Mouse (Mus musculus): ENCODE results near the gene Prom2. TPM values are rescaled to one million over a fixed set of nuclear protein-coding genes. Genes with fewer than 3 reads are reported as not detected.

The Prom2 gene
- polyA plus RNA-seq (2012; rRNA removed), result 0.17 and 0.21 TPM in 2 replicates

DNA sequence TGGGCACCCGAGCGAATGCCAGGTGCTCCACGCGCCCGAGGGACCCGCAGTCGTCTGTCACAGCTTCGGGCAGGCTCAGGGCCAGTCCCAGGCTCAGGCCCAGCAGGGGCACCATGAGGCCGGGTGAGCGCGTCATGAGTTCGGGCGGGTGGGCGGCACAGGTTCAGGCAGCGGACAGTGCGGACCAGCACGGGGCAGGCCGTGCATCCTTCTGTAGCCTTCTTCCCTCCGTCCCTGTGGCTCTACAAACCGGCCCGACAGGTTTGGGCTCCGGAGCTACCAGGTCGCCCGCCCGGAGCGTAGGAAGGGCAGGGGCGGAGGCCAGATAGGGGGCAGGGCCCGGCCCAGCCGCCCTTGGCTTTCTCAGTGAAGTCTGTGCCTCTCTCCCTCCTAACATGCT is at the start of gene Prom2:
Gene Prom2, minus strand, starts transcription at position 283 of the 400 bp plus-strand sequence.
- no peak within 1 kb of the TSS for H3K27ac ChIP-seq (ENCODE audit: insufficient read depth, low read length)

DNA sequence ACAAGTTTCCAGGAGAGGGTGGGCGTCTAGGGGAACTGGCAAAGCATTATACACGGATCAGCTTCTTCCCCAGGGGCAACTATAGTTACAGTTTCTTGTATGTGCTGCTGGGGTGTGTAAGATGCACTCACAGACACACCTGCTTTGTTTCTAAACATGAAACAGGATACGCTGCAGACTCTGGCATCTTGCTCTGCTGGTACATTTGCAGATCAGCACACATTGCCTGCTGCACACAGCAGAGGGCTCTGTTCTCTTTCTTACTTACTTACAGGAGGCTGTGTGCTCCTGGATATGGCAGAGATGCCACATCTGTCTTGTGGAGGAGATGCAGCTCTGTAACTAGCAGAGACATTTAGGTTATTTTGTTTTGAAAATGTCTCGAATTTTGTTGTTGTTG is 49.6 kb upstream of the Prom2 start:
- TF ChIP-seq CTCF (IDR thresholded peaks at IDR 0.05; ENCODE audit: extremely low read depth, insufficient read depth, low read length) (peak; percentile 22; the same call in 1 of the 2 replicates), POLR2A (IDR thresholded peaks at IDR 0.05; ENCODE audit: extremely low read depth, insufficient read depth, low read length) (no peak)
- no peak overlapping the region for H3K27ac ChIP-seq (ENCODE audit: insufficient read depth, low read length)
- no peak overlapping the region for H3K4me3 ChIP-seq (ENCODE audit: insufficient read depth, low read length)
- peaks cover 5% of the 10 kb centered on the region; the same call in 1 of the 2 replicates for H3K4me1 ChIP-seq (ENCODE audit: control insufficient read depth, insufficient read depth, low read length)

More for the DNA sequence above, at the start of gene Prom2:
- H3K4me3 ChIP-seq (ENCODE audit: insufficient read depth, low read length), result no peak within 1 kb of the TSS
- H3K4me1 ChIP-seq (ENCODE audit: control insufficient read depth, insufficient read depth, low read length), result peaks cover 4% of the 10 kb centered on the region; the same call in 1 of the 2 replicates
- no peak for TF ChIP-seq POLR2A (IDR thresholded peaks at IDR 0.05; ENCODE audit: extremely low read depth, insufficient read depth, low read length)
- no peak for TF ChIP-seq CTCF (IDR thresholded peaks at IDR 0.05; ENCODE audit: extremely low read depth, insufficient read depth, low read length)

DNA sequence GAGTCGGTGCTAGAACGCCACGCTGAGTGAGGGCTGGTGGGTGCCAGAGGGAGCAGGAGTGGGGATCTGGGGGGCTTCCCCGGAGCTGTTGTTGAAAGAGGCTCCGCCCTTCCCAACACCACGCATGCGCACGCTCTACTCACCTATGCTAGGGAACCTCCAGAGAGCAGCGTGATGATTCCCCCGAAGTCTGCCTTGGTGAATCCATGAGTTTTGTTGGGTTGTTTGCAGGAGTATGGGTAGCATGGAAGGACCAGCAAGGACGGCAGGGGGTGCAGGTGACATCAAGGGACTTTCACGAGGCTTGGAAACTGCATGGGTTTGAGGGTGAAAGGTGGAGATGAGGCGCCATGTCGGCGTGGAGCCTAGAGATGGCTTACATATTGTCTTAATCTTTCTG is 48.9 kb upstream of the Prom2 start:
- H3K4me3 ChIP-seq (ENCODE audit: insufficient read depth, low read length), result no peak overlapping the region
- TF ChIP-seq CTCF (IDR thresholded peaks at IDR 0.05; ENCODE audit: extremely low read depth, insufficient read depth, low read length), result no peak
- TF ChIP-seq POLR2A (IDR thresholded peaks at IDR 0.05; ENCODE audit: extremely low read depth, insufficient read depth, low read length), result no peak
- H3K27ac ChIP-seq (ENCODE audit: insufficient read depth, low read length), result no peak overlapping the region
- peaks cover 5% of the 10 kb centered on the region; the same call in 1 of the 2 replicates for H3K4me1 ChIP-seq (ENCODE audit: control insufficient read depth, insufficient read depth, low read length)

DNA sequence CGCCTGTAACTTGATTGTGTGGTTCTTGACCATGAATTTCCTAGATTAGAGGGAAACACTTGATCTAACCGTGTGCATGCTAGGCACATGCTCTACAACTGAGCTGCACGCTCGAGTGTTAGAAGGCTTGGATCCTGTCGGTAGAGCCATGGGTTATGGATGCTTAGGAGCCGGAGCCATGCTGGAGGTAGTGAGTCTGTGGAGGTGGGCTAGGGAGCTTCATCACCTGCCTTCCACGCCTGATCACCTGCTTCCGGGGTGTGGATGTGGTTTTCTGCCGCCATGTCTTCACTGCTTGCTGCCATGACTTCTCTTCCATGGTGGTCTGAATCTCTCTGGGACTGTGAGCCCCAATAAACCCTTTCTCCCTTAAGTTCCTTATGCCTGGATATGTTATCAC is 47.6 kb upstream of the Prom2 start:
- H3K4me1 ChIP-seq (ENCODE audit: control insufficient read depth, insufficient read depth, low read length), result peaks cover 5% of the 10 kb centered on the region; the same call in 1 of the 2 replicates
- H3K27ac ChIP-seq (ENCODE audit: insufficient read depth, low read length), result no peak overlapping the region
- no peak overlapping the region for H3K4me3 ChIP-seq (ENCODE audit: insufficient read depth, low read length)
- TF ChIP-seq CTCF (IDR thresholded peaks at IDR 0.05; ENCODE audit: extremely low read depth, insufficient read depth, low read length) (no peak), POLR2A (IDR thresholded peaks at IDR 0.05; ENCODE audit: extremely low read depth, insufficient read depth, low read length) (no peak)

DNA sequence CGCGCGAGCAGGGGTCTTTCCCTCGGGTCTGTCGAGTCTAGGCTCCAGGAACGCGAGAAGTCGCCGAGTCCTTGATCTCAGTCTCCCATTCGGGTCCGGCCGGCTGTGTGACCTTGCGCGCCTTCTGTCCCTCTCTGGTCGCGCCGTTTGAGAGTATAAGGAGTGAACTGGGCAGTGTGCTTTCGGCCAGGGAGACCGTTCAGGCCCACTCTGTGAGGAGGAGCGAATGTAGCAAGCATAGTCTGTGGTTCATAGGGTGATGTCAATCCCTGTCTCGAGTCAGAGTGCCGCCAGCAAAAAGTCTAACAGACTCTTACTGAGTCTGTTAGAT is 46.2 kb upstream of the Prom2 start:
- no peak for TF ChIP-seq CTCF (IDR thresholded peaks at IDR 0.05; ENCODE audit: extremely low read depth, insufficient read depth, low read length)
- Histone ChIP-seq H3K4me3 (ENCODE audit: insufficient read depth, low read length) (peak overlapping the region; percentile 79), H3K4me1 (ENCODE audit: control insufficient read depth, insufficient read depth, low read length) (peaks cover 5% of the 10 kb centered on the region; the same call in 1 of the 2 replicates), H3K27ac (ENCODE audit: insufficient read depth, low read length) (peak overlapping the region; percentile 88)

DNA sequence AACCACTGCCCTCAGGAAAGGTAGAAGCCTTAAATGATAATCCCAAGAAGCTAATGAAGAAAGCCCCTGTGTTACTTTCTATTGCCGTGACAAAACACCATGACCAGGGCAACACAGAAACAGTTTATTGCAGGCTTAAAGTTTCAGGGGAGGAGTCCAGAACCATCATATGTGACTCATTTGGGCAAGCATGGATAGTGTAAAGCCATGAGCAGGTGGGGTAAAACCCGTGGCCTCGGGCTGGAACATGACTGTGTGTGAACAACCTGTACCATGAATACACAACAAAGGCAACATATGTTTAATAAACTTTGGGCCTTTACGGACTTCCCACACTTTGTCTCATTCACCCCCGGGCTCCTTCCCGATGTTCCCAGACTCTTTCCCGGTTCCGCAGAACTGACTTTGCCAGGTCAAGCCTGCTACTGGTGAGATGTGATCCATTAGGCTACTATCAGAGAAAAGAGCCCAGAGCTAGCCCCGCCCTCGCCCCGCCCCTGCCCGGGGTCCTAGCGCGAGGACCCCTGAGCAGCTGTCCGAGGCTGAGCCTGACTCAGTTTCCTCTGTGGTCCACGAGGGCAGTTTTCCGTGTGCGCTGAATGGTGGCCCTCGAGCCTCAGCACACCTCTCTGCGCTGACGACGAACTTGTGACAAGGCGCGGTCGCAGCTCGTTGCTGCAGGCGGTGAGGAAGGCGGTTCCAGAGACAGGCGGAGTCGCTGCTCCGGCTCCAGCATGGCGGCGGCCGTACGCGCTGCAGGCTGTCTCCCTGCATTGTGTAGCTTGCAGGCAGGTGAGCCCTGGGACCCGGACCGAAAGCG is 45.6 kb upstream of the Prom2 start, which contains the start of the genes Zfp661 and Mrps5:
Gene Zfp661, minus strand, starts transcription at position 401 of the 820 bp plus-strand sequence.
Gene Mrps5, plus strand, starts transcription at position 529 of the 820 bp plus-strand sequence.
- Histone ChIP-seq H3K27ac (ENCODE audit: insufficient read depth, low read length) (peak within 1 kb of the TSS; percentile 88), H3K4me3 (ENCODE audit: insufficient read depth, low read length) (peak within 1 kb of the TSS; percentile 79), H3K4me1 (ENCODE audit: control insufficient read depth, insufficient read depth, low read length) (peaks cover 5% of the 10 kb centered on the region; the same call in 1 of the 2 replicates)
- no peak for TF ChIP-seq CTCF (IDR thresholded peaks at IDR 0.05; ENCODE audit: extremely low read depth, insufficient read depth, low read length)
- TF ChIP-seq POLR2A (IDR thresholded peaks at IDR 0.05; ENCODE audit: extremely low read depth, insufficient read depth, low read length), result no peak; the same call in none of the 2 replicates

DNA sequence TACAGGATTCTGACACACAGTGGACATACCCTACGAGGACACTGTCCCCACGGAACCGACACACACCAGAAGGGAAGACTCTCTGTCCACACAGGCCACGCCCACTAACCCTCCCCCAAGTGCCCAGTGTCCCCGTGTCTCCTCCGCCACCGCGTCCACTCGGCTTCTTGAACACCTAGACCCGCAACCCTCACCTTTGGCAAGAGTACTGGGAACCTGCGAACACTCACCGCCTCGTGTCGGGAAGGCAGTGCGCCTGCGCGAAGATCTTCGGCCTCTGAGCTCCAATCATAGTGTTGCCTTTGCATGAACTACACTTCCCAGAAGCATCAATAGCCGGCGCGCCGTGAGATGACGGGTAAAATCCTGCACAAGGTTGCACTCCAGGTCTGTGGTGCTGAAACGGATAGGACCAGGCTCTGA is 43.2 kb upstream of the Prom2 start:
- Histone ChIP-seq H3K4me1 (ENCODE audit: control insufficient read depth, insufficient read depth, low read length) (peaks cover 5% of the 10 kb centered on the region; the same call in 1 of the 2 replicates), H3K4me3 (ENCODE audit: insufficient read depth, low read length) (peak overlapping the region; percentile 79), H3K27ac (ENCODE audit: insufficient read depth, low read length) (no peak overlapping the region)
- TF ChIP-seq POLR2A (IDR thresholded peaks at IDR 0.05; ENCODE audit: extremely low read depth, insufficient read depth, low read length), result peak; percentile 96
- TF ChIP-seq CTCF (IDR thresholded peaks at IDR 0.05; ENCODE audit: extremely low read depth, insufficient read depth, low read length), result no peak

DNA sequence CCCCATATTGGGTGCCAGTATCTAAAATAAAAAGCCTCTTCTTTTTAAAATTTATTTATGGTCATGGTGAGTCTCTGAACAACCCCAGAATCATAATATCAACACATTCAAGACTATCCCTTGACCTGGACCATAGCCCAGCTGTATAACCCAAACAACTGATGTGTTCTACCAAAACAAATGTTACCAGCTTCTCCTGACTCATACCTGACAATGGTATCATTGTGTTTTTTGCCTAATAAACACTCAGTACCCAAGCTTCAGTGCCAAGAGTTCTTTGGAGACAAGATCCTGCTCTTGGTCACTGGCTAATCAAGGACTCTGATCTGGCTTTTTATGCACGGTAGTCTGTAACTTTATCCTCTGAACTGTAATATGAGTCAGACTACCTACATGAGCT is 32.1 kb upstream of the Prom2 start:
- no peaks in the 10 kb centered on the region for H3K4me1 ChIP-seq (ENCODE audit: control insufficient read depth, insufficient read depth, low read length)
- TF ChIP-seq POLR2A (IDR thresholded peaks at IDR 0.05; ENCODE audit: extremely low read depth, insufficient read depth, low read length) (no peak), CTCF (IDR thresholded peaks at IDR 0.05; ENCODE audit: extremely low read depth, insufficient read depth, low read length) (no peak)
- no peak overlapping the region for H3K27ac ChIP-seq (ENCODE audit: insufficient read depth, low read length)
- no peak overlapping the region for H3K4me3 ChIP-seq (ENCODE audit: insufficient read depth, low read length)

DNA sequence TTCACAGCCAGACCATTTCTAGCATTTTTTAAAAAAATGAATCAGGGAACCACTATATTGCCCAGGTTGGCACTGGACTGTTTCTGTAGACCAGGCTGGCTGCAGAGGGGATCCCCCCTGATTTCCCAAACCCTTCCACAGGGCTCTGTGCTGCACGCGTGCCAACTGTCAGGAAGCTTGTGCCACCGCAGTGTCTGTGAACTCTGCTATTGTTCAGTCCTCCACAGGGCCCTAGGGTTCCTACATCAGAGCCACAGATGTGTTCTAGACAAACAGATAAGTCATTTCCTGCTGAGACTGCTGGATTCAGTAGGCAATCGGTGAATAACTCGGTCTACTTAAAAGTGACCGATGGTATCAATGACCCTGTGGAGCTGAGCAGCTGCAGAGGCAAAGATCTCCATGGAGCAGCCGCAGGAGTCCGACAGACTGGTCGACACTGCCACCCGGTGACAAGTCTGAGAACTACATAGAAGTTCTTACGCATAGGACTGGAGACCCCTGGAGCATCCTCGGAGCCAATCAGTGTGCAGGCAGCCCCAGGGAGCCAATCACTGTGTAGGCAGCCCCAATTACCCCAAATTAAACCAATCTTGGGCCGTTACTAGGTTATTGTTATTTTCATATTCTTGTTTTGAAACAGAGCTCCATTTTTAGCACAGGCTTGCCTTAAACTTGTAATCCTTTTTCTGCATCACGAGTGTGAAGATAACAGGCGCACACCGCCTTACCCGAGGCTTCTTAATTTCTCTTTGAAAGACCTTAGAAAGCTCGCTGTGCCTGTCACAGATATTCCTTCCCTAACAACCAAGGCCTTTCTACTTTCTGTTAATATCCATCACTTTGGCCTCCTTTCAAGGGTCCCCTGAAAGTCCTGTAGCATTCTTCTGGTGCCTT is 18.1 kb upstream of the Prom2 start:
- H3K4me3 ChIP-seq (ENCODE audit: insufficient read depth, low read length), result no peak overlapping the region; the same call in 1 of the 2 replicates
- no peak overlapping the region for H3K27ac ChIP-seq (ENCODE audit: insufficient read depth, low read length)
- H3K4me1 ChIP-seq (ENCODE audit: control insufficient read depth, insufficient read depth, low read length), result no peaks in the 10 kb centered on the region
- TF ChIP-seq POLR2A (IDR thresholded peaks at IDR 0.05; ENCODE audit: extremely low read depth, insufficient read depth, low read length) (no peak), CTCF (IDR thresholded peaks at IDR 0.05; ENCODE audit: extremely low read depth, insufficient read depth, low read length) (peak; percentile 94)

Measured in cortical plate, adult 2 months (tissue).